Mouse (Mus musculus): Measurements from ENCODE around the gene Stard3. TPM values are rescaled to one million over a fixed set of nuclear protein-coding genes. Genes with fewer than 3 reads are reported as not detected.

Gene Stard3
- polyA plus RNA-seq, 1 experiment from 2014 or later, result 42.8 TPM

DNA sequence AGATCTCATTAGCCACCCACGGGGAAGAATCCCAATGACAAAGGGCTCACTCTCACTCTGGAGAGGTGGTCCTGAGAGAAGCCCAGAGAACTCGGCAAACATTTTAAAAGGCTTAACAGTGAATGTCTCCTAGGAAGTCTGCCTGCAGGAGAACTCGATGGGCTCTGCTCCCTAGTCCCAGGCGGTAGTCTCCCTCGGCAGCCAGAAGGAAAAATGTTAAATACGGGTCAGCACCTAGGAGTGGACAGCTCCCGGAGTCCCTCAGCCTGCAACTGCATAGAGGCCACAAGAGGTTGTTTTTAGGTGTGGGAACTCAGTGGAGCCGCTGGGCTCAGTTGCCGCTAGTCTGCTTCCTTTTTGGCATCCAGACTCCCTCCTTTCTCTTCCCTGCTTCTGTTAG, 34.2 kb upstream of the Stard3 start:
- no peak overlapping the region for H3K9ac ChIP-seq (ENCODE audit: low read depth, low read length)
- H3K4me1 ChIP-seq (replicated peaks; ENCODE audit: insufficient read depth, low read length), result peaks cover 14% of the 10 kb centered on the region
- ATAC-seq (replicated peaks; ENCODE audit: low FRiP score, low read depth) (no peak), DNase-seq (ENCODE audit: low spot score) (peak; percentile 70)
- no peak overlapping the region for H3K4me3 ChIP-seq (replicated peaks; ENCODE audit: low read depth, low read length)
- H3K27me3 ChIP-seq (ENCODE audit: insufficient read depth, low read length), result peaks cover 96% of the 10 kb centered on the region
- no peaks in the 10 kb centered on the region for H3K36me3 ChIP-seq (ENCODE audit: insufficient read depth, low read length)
- H3K27ac ChIP-seq, result no peak overlapping the region
- TF ChIP-seq CTCF (IDR thresholded peaks at IDR 0.05; ENCODE audit: low read depth), result no peak
- no peak overlapping the region for H3K4me2 ChIP-seq (ENCODE audit: low read length)
- WGBS, result under 1% methylated on average over 9 of the region's 9 CpGs
- no peaks in the 10 kb centered on the region for H3K9me3 ChIP-seq (replicated peaks; ENCODE audit: low read length)

- no peak for TF ChIP-seq CTCF (IDR thresholded peaks at IDR 0.05; ENCODE audit: low read depth)
- H3K9ac ChIP-seq (ENCODE audit: low read depth, low read length), result no peak overlapping the region
- DNase-seq (ENCODE audit: low spot score) (no peak), ATAC-seq (replicated peaks; ENCODE audit: low FRiP score, low read depth) (no peak)
- H3K27ac ChIP-seq, result no peak overlapping the region
- peaks cover 14% of the 10 kb centered on the region for H3K4me1 ChIP-seq (replicated peaks; ENCODE audit: insufficient read depth, low read length)
- H3K27me3 ChIP-seq (ENCODE audit: insufficient read depth, low read length), result peaks cover 97% of the 10 kb centered on the region
- H3K4me2 ChIP-seq (ENCODE audit: low read length), result no peak overlapping the region
- no peak overlapping the region for H3K4me3 ChIP-seq (replicated peaks; ENCODE audit: low read depth, low read length)
- H3K9me3 ChIP-seq (replicated peaks; ENCODE audit: low read length), result no peaks in the 10 kb centered on the region
- 2% methylated on average over 14 of the region's 14 CpGs for WGBS
- no peaks in the 10 kb centered on the region for H3K36me3 ChIP-seq (ENCODE audit: insufficient read depth, low read length)
Observed at GRCm38 (mm10) chr11:98325191-98325820, 32.9 kb upstream of the Stard3 start.

- TF ChIP-seq CTCF (IDR thresholded peaks at IDR 0.05; ENCODE audit: low read depth), result no peak
- peaks cover 14% of the 10 kb centered on the region for H3K4me1 ChIP-seq (replicated peaks; ENCODE audit: insufficient read depth, low read length)
- ATAC-seq (replicated peaks; ENCODE audit: low FRiP score, low read depth) (no peak), DNase-seq (ENCODE audit: low spot score) (no peak)
- H3K27me3 ChIP-seq (ENCODE audit: insufficient read depth, low read length), result peaks cover 98% of the 10 kb centered on the region
- no peaks in the 10 kb centered on the region for H3K9me3 ChIP-seq (replicated peaks; ENCODE audit: low read length)
- WGBS, result 2% methylated on average over 21 of the region's 22 CpGs
- H3K27ac ChIP-seq, result no peak overlapping the region
- no peak overlapping the region for H3K9ac ChIP-seq (ENCODE audit: low read depth, low read length)
- no peak overlapping the region for H3K4me2 ChIP-seq (ENCODE audit: low read length)
- H3K36me3 ChIP-seq (ENCODE audit: insufficient read depth, low read length), result no peaks in the 10 kb centered on the region
- no peak overlapping the region for H3K4me3 ChIP-seq (replicated peaks; ENCODE audit: low read depth, low read length)
Observed at GRCm38 (mm10) chr11:98325821-98326218, 32.3 kb upstream of the Stard3 start.

- H3K9ac ChIP-seq (ENCODE audit: low read depth, low read length), result no peak overlapping the region
- peaks cover 14% of the 10 kb centered on the region for H3K4me1 ChIP-seq (replicated peaks; ENCODE audit: insufficient read depth, low read length)
- peak overlapping the region; percentile 28; the same call in 1 of the 2 replicates for H3K4me3 ChIP-seq (replicated peaks; ENCODE audit: low read depth, low read length)
- H3K4me2 ChIP-seq (ENCODE audit: low read length), result peak overlapping the region; percentile 39; the same call in 1 of the 2 replicates
- ATAC-seq (replicated peaks; ENCODE audit: low FRiP score, low read depth), result no peak
- 1% methylated on average over 19 of the region's 19 CpGs for WGBS
- H3K9me3 ChIP-seq (replicated peaks; ENCODE audit: low read length), result no peaks in the 10 kb centered on the region
- TF ChIP-seq CTCF (IDR thresholded peaks at IDR 0.05; ENCODE audit: low read depth), result no peak
- no peak for DNase-seq (ENCODE audit: low spot score)
- H3K36me3 ChIP-seq (ENCODE audit: insufficient read depth, low read length), result no peaks in the 10 kb centered on the region
- peaks cover 98% of the 10 kb centered on the region for H3K27me3 ChIP-seq (ENCODE audit: insufficient read depth, low read length)
- H3K27ac ChIP-seq, result no peak overlapping the region
Observed at GRCm38 (mm10) chr11:98326741-98327135, 31.4 kb upstream of the Stard3 start.

DNA sequence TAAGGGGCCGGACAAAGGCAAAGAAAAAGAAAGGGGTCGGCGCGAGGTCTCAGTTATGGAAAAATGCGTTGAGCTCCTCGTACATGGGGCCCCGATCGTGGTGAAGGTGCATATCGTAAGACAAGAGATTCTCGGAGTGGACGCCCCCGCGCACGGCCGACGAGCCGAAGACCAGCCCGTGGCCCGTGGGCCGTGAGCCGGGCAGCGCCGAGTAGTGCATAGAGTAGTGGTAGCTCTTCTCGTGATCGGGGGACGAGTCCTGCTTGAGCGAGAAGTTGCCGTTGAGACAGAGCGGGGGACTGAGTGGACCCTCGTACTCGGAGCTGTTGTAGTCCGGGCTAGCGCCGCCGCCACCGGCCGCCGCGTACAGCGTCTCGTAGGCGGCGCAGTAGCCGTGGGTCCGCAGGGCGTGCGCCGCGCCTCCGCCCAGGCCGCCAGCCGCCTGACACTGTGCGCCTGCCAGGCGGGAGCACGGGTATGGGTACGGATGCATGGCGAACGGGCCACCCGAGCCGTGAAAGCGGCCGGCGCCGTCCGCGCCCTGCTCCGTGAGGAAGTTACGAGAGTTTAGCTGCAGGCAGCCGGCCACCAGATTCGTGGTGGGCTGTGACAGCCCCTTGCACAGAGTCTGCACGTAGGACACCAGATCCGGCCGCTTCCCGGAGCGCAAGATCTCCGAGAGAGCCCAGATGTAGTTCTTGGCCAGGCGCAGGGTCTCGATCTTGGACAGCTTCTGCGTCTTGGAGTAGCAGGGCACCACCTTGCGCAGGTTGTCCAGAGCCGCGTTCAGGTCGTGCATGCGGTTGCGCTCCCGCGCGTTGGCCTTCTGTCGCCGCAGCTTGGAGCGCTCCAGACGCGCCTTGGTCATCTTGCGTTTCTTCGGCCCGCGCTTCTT, 30.8 kb upstream of the Stard3 start:
- TF ChIP-seq CTCF (IDR thresholded peaks at IDR 0.05; ENCODE audit: low read depth), result no peak
- H3K9ac ChIP-seq (ENCODE audit: low read depth, low read length), result no peak overlapping the region
- H3K4me1 ChIP-seq (replicated peaks; ENCODE audit: insufficient read depth, low read length), result peaks cover 14% of the 10 kb centered on the region
- H3K4me2 ChIP-seq (ENCODE audit: low read length), result peak overlapping the region; percentile 39
- no peaks in the 10 kb centered on the region for H3K9me3 ChIP-seq (replicated peaks; ENCODE audit: low read length)
- peaks cover 93% of the 10 kb centered on the region for H3K27me3 ChIP-seq (ENCODE audit: insufficient read depth, low read length)
- H3K4me3 ChIP-seq (replicated peaks; ENCODE audit: low read depth, low read length), result peak overlapping the region; percentile 28
- DNase-seq (ENCODE audit: low spot score), result no peak
- no peaks in the 10 kb centered on the region for H3K36me3 ChIP-seq (ENCODE audit: insufficient read depth, low read length)
- no peak for ATAC-seq (replicated peaks; ENCODE audit: low FRiP score, low read depth)
- no peak overlapping the region for H3K27ac ChIP-seq
- under 1% methylated on average over 95 of the region's 97 CpGs for WGBS

- peak overlapping the region; percentile 39 for H3K4me2 ChIP-seq (ENCODE audit: low read length)
- WGBS, result 2% methylated on average over 28 of the region's 35 CpGs
- peaks cover 94% of the 10 kb centered on the region for H3K27me3 ChIP-seq (ENCODE audit: insufficient read depth, low read length)
- H3K36me3 ChIP-seq (ENCODE audit: insufficient read depth, low read length), result no peaks in the 10 kb centered on the region
- peaks cover 14% of the 10 kb centered on the region for H3K4me1 ChIP-seq (replicated peaks; ENCODE audit: insufficient read depth, low read length)
- H3K9ac ChIP-seq (ENCODE audit: low read depth, low read length), result no peak overlapping the region
- H3K27ac ChIP-seq, result no peak overlapping the region
- no peak for TF ChIP-seq CTCF (IDR thresholded peaks at IDR 0.05; ENCODE audit: low read depth)
- H3K4me3 ChIP-seq (replicated peaks; ENCODE audit: low read depth, low read length), result peak overlapping the region; percentile 28
- ATAC-seq (replicated peaks; ENCODE audit: low FRiP score, low read depth), result no peak
- DNase-seq (ENCODE audit: low spot score), result no peak
- no peaks in the 10 kb centered on the region for H3K9me3 ChIP-seq (replicated peaks; ENCODE audit: low read length)
Observed at GRCm38 (mm10) chr11:98328031-98328370, 30.2 kb upstream of the Stard3 start.
